Mouse (Mus musculus): Measurements from ENCODE around the gene Tbc1d8.

DNA sequence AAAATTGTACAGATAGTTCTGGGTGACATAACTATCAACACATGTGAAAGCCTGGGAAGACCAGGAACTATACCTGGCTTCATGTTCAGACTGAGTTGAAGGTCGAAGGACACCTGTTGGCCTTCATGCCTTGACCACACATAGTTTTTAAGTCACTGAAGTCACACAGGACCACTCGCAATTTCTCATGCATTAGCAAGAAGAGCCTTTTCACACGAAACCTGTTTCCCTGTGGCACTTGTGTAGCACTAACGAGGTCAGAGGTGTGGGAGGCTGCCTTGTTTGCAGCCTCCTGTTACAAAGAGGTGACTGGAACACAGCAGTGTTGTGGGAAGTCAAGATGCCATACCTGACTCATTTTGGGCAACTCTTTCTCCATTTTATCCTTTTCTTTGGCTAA is 105.2 kb downstream of the Tbc1d8 start:
- TF ChIP-seq CTCF (IDR thresholded peaks at IDR 0.05; ENCODE audit: control insufficient read depth, insufficient read depth, low read length) (no peak), POLR2A (IDR thresholded peaks at IDR 0.05; ENCODE audit: borderline replicate concordance, control insufficient read depth, low read depth, low read length) (no peak)
